Mouse (Mus musculus) testis, adult 2 months (tissue): ENCODE measurements around the gene Erc1.

ENCODE experiments used
- CTCF ChIP-seq: fragments of 200-500 bp; IDR thresholded peaks from 2 replicates; pipeline ENCODE4 v1.5.1; 2012; ENCODE audit warnings: low read depth, mild to moderate bottlenecking, inconsistent platforms, low read length, moderate library complexity; ENCODE audit not compliant: control insufficient read depth, insufficient read depth, insufficient replicate concordance
- POLR2A ChIP-seq: fragments of 200-500 bp; IDR thresholded peaks from 2 replicates; pipeline ENCODE4 v1.6.1; 2012; ENCODE audit warnings: low read depth, mild to moderate bottlenecking, inconsistent platforms, low read length, moderate library complexity; ENCODE audit not compliant: control insufficient read depth

DNA sequence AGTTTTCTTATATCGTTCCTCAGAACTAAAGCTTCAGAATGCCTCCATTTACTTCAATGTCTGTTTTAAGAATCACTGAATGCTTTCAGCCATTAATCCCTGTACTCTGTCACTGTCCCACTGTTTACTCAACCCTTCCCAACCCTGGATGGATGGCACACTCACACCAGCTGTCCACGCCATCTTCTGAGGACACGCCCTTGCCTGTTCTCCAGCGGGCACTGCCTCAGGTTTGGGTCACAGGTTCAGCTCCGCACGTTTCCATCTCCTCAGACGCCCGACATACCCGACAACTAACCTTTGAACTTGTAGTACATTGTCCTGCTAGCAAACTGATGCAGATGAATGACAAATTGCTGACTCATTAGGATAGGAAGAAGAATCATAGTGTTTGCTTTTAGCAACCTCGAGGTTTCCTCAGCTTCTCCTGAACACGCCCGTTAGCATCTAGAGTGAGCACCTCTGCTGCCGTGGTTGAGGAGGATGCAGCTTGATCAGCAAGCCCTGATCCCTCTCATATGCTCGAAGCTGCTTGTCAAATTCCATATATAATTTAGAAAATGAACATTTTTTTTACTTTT is 204.0 kb downstream of the Erc1 start:
- no peak for TF ChIP-seq CTCF
- no peak for TF ChIP-seq POLR2A
